Mouse (Mus musculus): Measurements from ENCODE around the gene Gfy. TPM values are rescaled to one million over a fixed set of nuclear protein-coding genes. Genes with fewer than 3 reads are reported as not detected.
A peak's percentile ranks its signal among the peaks of the same experiment; 100 is the strongest.
"Not testable (repeated sequence)": the region's sequence is repeated elsewhere in the genome, so short reads cannot be mapped to it uniquely, and the experiment has no call there.

Gene Gfy
- polyA plus RNA-seq, 1 experiment from 2014 or later: not detected

DNA sequence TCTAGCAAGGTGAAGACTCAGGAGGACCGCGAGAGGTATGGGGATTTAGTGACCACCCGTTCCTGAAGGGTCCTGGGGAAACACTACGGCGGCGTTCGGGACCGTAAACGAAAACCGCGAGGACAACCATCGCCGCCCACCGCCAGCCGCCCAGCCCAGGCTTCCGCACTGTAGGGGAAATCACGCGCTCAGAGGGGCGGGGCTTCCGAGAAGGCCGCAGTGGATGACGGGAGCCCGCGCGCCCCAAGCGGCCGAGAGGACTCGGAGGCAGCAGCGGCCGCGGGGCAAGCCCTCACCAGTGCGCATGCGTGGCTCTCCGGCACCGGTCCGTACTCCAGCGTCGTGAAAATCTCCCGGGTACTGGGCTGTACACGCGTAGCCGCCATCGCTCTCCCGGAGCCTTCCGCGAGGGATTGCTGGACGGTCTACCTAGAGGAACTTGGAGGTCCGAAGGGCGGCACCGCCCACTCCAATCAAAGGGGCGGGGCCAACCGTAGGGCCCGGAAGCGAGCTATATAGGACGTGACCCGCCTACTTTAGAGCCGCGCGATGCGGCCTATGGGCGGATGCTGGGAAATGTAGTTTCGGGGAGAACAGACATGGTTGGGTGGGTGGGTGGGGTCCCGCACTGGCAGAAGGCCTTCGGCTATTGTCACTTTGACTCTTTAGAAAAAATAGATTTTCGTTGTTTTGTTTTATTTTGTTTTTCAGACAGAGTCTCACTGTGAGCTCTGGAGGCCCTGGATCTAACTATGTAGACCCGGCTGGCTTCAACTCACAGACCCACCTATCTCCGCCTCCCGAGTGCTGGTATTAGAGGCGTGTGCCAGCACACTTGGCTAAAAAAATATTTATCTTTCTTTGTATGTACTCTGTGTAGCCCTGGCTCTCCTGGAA lies 25.0 kb downstream of the Gfy start, which contains the start of the genes Pih1d1 and Aldh16a1:
Pih1d1 (plus strand) TSS at position 208 of the 897 bp plus-strand sequence.
Aldh16a1 (minus strand) TSS at position 489 of the 897 bp plus-strand sequence.
- peak; percentile 94 for ATAC-seq
- Histone ChIP-seq H3K27ac (peak within 1 kb of the TSS; percentile 92), H3K36me3 (peaks cover 29% of the 10 kb centered on the region; the same call in 1 of the 2 replicates), H3K4me2 (peak within 1 kb of the TSS; percentile 76), H3K4me3 (peak within 1 kb of the TSS; percentile 73), H3K27me3 (replicated peaks) (no peaks in the 10 kb centered on the region), H3K9ac (peak within 1 kb of the TSS; percentile 82), H3K4me1 (peaks cover 41% of the 10 kb centered on the region), H3K9me3 (replicated peaks) (no peaks in the 10 kb centered on the region)
- WGBS (ENCODE audit: insufficient replicate concordance): 3% methylated on average over 68 of the region's 69 CpGs

DNA sequence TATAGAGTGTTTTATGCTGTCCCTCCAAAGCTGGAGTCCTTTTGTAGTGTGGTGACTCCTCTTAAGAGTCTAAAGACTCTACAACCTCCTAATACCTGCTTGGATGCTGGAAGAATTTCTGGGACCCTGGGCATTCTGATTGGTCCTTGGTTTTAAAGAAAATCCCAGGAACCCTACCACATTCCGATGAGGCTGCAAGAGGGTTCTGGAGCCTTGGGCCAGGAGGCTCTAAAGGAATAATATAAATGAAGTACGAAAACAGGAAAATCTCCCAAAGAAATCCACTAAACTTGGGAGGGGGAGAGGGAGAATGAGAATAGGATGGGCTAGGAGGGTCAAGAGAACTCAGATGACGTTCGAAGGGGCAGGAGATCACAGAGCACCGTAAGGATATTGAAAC lies 25.8 kb downstream of the Gfy start:
- Histone ChIP-seq H3K9ac (peak overlapping the region; percentile 82), H3K27ac (peak overlapping the region; percentile 92), H3K4me1 (peaks cover 42% of the 10 kb centered on the region), H3K4me2 (peak overlapping the region; percentile 76), H3K27me3 (replicated peaks) (no peaks in the 10 kb centered on the region), H3K36me3 (peaks cover 27% of the 10 kb centered on the region; the same call in 1 of the 2 replicates), H3K4me3 (peak overlapping the region; percentile 73), H3K9me3 (replicated peaks) (no peaks in the 10 kb centered on the region)
- no peak for ATAC-seq
- 3% methylated on average over 5 of the region's 5 CpGs for WGBS (ENCODE audit: insufficient replicate concordance)

DNA sequence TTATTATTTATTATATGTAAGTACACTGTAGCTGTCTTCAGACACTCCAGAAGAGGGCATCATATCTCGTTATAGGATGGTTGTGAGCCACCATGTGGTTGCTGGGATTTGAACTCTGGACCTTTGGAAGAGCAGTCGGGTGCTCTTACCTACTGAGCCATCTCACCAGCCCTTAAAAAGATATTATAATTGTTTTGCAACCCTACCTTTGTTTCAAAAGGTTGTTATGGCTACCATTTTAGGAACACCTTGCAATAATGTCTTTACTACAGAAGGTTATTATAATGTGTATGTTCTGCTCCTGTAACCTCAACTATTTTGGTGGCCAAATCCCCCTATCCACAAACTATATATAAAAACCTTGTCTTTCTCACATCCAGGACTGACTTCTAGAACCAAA lies 26.3 kb downstream of the Gfy start:
- ATAC-seq; H3K9me3 ChIP-seq (replicated peaks); H3K27me3 ChIP-seq (replicated peaks): not testable (repeated sequence)
- Histone ChIP-seq H3K27ac (peak overlapping the region; percentile 92; the same call in 1 of the 2 replicates), H3K4me2 (peak overlapping the region; percentile 76), H3K36me3 (peaks cover 26% of the 10 kb centered on the region), H3K4me1 (peaks cover 47% of the 10 kb centered on the region), H3K9ac (peak overlapping the region; percentile 82; the same call in 1 of the 2 replicates), H3K4me3 (peak overlapping the region; percentile 73; the same call in 1 of the 2 replicates)
- 76% methylated on average over 2 of the region's 2 CpGs for WGBS (ENCODE audit: insufficient replicate concordance)

DNA sequence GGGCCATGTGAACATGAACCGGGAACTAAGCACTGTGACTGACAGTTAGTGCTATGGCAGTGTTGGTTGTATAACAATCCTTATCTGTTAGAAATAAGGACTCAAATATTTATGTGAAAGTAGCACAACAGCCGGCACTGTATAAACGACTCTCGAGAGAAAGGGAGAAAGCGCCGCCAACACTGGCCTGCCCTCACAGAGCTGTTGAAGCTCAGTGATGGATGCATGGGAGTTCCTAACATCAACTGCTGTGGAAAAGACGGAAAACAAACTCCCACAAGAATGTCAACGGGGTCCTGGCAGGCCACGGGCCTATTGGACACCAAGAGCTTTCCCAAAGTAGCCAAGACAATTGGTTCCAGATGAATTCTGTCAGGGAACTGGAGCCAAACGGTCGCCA lies 28.1 kb downstream of the Gfy start:
- H3K4me3 ChIP-seq: no peak overlapping the region
- H3K27ac ChIP-seq: no peak overlapping the region
- peaks cover 30% of the 10 kb centered on the region for H3K36me3 ChIP-seq
- H3K4me1 ChIP-seq: peaks cover 54% of the 10 kb centered on the region
- WGBS (ENCODE audit: insufficient replicate concordance): 66% methylated on average over 11 of the region's 11 CpGs
- H3K27me3 ChIP-seq (replicated peaks): no peaks in the 10 kb centered on the region
- no peak for ATAC-seq
- no peaks in the 10 kb centered on the region for H3K9me3 ChIP-seq (replicated peaks)
- H3K9ac ChIP-seq: no peak overlapping the region
- no peak overlapping the region for H3K4me2 ChIP-seq

DNA sequence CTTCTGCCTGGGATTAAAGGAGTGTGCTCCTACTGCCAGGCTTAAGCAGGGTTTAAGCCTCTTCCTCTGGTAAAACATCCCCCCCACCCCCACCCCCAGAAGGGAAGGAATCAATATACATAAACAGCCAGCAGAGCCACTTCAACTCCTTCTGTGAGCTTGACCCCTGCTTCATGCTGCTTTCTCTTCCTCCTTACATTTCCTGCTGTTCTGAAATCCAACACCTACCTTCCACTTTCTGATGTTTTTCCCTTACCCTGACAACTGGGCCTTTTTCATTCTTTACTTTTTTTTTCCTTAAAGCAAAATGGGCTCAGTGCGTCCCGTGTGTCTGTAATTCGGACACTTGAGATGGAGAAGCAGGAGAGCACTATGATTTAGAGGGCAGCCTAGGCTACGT lies 29.0 kb downstream of the Gfy start:
- no peak overlapping the region for H3K4me2 ChIP-seq
- H3K4me1 ChIP-seq: peaks cover 48% of the 10 kb centered on the region
- H3K27me3 ChIP-seq (replicated peaks): no peaks in the 10 kb centered on the region
- ATAC-seq: no peak
- H3K27ac ChIP-seq: no peak overlapping the region
- peaks cover 36% of the 10 kb centered on the region for H3K36me3 ChIP-seq
- no peak overlapping the region for H3K4me3 ChIP-seq
- no peak overlapping the region for H3K9ac ChIP-seq
- 73% methylated on average over 4 of the region's 4 CpGs for WGBS (ENCODE audit: insufficient replicate concordance)
- H3K9me3 ChIP-seq (replicated peaks): no peaks in the 10 kb centered on the region

DNA sequence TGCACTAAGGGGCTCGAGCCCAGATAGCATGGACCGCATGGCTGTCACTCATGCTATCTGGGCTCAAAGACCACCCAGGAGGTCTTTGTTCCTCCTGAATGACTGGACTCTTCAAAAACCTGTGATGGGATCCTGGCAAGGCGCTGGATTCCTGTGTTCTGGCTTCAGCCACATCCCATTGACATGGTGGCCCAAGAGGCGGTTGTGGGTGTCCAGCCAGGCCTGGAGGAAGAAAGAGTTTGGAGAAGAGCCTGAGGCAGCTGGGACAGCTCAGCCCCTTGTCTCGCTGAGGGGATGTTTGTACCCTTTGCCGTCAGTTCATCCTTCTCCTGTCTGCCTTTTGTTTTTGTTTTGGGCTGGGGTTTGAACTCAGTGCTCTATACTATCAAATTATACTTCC lies 29.8 kb downstream of the Gfy start:
- peaks cover 43% of the 10 kb centered on the region for H3K36me3 ChIP-seq
- H3K4me1 ChIP-seq: peaks cover 41% of the 10 kb centered on the region
- no peaks in the 10 kb centered on the region for H3K9me3 ChIP-seq (replicated peaks)
- no peak overlapping the region for H3K4me2 ChIP-seq
- WGBS (ENCODE audit: insufficient replicate concordance): 78% methylated on average over 6 of the region's 6 CpGs
- H3K9ac ChIP-seq: no peak overlapping the region
- H3K4me3 ChIP-seq: no peak overlapping the region
- H3K27me3 ChIP-seq (replicated peaks): no peaks in the 10 kb centered on the region
- ATAC-seq: no peak
- no peak overlapping the region for H3K27ac ChIP-seq

DNA sequence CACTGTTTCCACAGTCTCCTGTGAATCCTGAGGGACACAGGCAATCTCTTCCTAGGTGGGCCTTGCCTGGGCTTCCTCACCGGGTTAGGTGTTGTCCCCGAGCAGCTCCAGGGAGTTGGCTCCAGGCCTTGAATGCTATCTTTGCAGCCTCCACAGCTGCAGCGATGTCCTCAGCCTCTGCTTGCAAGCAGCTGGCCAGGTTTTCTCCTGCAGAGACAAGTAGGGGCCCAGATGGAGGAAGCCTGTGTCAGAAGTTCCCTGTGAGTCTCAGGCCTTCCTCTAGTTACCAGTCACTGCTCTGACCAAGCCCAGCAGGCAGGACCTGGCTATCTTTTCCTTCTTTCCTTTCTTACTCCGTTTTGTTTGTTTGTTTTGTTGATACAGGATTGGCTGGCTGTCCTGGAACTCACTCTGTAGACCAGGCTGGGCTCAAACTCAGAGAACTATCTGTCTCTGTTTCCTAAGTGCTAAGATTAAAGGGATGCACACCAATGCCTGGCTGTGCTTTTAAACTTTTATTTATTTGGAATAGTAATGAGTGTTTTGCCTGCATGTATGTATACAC lies 30.8 kb downstream of the Gfy start:
- peaks cover 39% of the 10 kb centered on the region for H3K4me1 ChIP-seq
- WGBS (ENCODE audit: insufficient replicate concordance): 65% methylated on average over 4 of the region's 4 CpGs
- no peak for ATAC-seq
- no peaks in the 10 kb centered on the region for H3K27me3 ChIP-seq (replicated peaks)
- no peak overlapping the region for H3K4me2 ChIP-seq
- H3K4me3 ChIP-seq: no peak overlapping the region
- H3K27ac ChIP-seq: no peak overlapping the region
- peaks cover 53% of the 10 kb centered on the region for H3K36me3 ChIP-seq
- peak overlapping the region; percentile 13; the same call in 1 of the 2 replicates for H3K9ac ChIP-seq
- no peaks in the 10 kb centered on the region for H3K9me3 ChIP-seq (replicated peaks)

DNA sequence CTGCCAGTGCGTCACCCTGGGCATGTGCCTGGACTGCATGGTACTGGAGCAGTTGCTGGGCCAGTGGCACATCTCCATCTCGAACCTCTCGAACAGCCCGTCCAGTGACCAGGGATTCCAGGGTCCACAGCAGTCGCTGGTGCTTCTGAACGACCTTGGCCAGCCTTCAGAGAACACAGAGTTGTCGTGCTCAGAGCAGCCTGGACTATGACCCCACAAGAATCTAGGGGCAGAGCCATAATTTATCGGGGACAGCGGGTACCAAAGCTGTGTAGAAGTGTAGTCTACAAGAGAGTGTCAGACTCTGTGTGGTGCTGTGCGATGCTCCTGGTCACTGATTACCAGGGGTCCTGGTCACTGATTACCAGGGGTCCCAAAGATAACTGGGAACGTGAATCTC lies 31.5 kb downstream of the Gfy start:
- Histone ChIP-seq H3K27me3 (replicated peaks) (no peaks in the 10 kb centered on the region), H3K4me1 (peaks cover 34% of the 10 kb centered on the region), H3K9ac (no peak overlapping the region), H3K9me3 (replicated peaks) (no peaks in the 10 kb centered on the region), H3K36me3 (peaks cover 60% of the 10 kb centered on the region), H3K4me3 (no peak overlapping the region), H3K4me2 (no peak overlapping the region), H3K27ac (no peak overlapping the region)
- 79% methylated on average over 11 of the region's 11 CpGs for WGBS (ENCODE audit: insufficient replicate concordance)
- ATAC-seq: no peak; the same call in 1 of the 2 replicates

DNA sequence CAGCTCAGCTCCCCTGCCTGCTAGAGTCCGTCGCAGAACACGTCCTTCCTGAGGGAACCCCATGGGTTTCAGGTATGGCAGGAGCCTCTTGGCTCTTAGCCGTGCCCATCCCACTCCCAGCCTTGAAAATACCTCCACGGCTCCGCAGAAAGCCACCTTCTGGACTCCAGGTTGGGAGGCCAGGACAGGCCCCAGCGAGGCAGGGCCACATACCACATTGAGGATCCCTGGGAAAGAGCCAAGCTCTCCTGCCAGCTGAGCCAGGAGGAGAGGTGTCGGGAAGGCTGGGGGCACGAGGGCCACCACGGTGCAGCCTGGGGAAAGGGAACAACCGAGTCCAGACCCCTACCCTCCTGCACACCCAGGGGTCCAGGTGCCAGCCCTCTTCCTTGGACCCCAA lies 32.1 kb downstream of the Gfy start:
- H3K4me2 ChIP-seq: no peak overlapping the region
- H3K4me3 ChIP-seq: no peak overlapping the region
- peaks cover 34% of the 10 kb centered on the region for H3K4me1 ChIP-seq
- H3K9me3 ChIP-seq (replicated peaks): no peaks in the 10 kb centered on the region
- no peaks in the 10 kb centered on the region for H3K27me3 ChIP-seq (replicated peaks)
- no peak overlapping the region for H3K9ac ChIP-seq
- H3K36me3 ChIP-seq: peaks cover 66% of the 10 kb centered on the region
- no peak overlapping the region for H3K27ac ChIP-seq
- WGBS (ENCODE audit: insufficient replicate concordance): 86% methylated on average over 11 of the region's 11 CpGs
- no peak for ATAC-seq

DNA sequence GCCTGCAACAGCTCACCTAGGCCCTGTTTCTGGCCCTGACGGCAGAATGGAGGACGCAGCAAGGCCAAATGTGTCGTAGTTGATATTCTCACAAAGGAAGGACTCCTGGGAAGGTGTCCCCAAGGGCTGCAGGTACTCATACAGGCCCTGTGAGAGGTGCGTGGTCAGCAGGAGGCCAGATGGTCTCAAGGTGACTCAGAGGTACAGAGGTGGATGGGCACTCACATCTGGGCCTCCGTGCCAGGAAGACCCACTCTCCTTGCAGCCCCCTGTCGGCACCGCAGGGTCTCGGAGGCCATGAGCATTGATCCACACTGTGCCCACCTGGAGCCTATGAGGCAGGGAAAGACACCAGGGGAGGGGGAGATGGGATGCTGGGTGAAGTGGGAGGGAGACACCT lies 33.9 kb downstream of the Gfy start:
- no peaks in the 10 kb centered on the region for H3K27me3 ChIP-seq (replicated peaks)
- H3K36me3 ChIP-seq: peaks cover 77% of the 10 kb centered on the region
- H3K9me3 ChIP-seq (replicated peaks): no peaks in the 10 kb centered on the region
- 94% methylated on average over 8 of the region's 8 CpGs for WGBS (ENCODE audit: insufficient replicate concordance)
- no peak overlapping the region for H3K9ac ChIP-seq
- H3K4me2 ChIP-seq: no peak overlapping the region
- ATAC-seq: no peak
- H3K27ac ChIP-seq: no peak overlapping the region
- peaks cover 21% of the 10 kb centered on the region for H3K4me1 ChIP-seq
- H3K4me3 ChIP-seq: no peak overlapping the region

DNA sequence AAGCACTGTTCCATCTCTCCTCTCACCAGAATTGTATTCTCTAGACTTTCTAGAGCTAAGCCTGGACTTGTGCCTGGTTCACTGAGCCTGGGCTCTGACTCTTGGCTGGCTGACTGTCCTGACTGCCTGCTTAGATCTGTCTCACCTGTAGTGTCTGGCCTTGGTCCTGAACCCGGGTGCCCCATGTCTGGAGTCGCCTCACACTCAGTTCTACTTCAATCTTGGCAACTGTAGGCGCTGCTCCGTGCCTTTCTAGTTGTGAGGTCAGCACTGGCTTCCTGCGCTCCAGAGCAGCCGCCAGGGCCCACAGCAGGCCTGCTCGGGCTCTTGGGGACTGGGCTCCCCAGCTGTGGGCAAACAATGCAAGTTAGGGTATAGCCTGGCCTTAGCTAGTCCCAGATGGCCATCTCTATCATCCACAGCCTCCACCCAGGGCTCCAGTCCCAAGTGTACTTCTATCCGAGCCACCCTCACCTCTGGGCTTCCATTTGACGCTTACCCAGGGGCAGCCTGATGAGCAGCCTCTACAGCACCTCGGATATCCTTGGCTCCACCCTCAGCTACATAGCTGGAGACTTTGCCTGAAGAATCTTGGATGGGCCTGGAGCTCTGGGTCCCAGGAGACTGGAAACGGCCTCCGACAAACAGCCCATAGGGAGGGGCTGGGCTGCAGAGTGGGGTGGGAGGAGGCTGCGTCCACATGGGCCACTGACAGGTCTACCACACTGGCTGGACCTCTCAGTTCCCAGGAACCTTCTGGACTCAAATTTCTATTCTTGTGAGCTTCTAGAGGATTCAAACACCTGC lies 34.8 kb downstream of the Gfy start:
- no peak for ATAC-seq
- H3K36me3 ChIP-seq: peaks cover 81% of the 10 kb centered on the region

More for the DNA sequence above, 34.8 kb downstream of the Gfy start:
- Histone ChIP-seq H3K27me3 (replicated peaks) (no peaks in the 10 kb centered on the region), H3K4me3 (no peak overlapping the region), H3K4me1 (peaks cover 25% of the 10 kb centered on the region), H3K27ac (no peak overlapping the region), H3K4me2 (no peak overlapping the region), H3K9me3 (replicated peaks) (no peaks in the 10 kb centered on the region), H3K9ac (no peak overlapping the region)
- WGBS (ENCODE audit: insufficient replicate concordance): 84% methylated on average over 13 of the region's 13 CpGs

All from liver, embryonic 12.5 days (tissue).